ENCODE assay signal across 9 mouse cellular contexts in the genomic region with DNA sequence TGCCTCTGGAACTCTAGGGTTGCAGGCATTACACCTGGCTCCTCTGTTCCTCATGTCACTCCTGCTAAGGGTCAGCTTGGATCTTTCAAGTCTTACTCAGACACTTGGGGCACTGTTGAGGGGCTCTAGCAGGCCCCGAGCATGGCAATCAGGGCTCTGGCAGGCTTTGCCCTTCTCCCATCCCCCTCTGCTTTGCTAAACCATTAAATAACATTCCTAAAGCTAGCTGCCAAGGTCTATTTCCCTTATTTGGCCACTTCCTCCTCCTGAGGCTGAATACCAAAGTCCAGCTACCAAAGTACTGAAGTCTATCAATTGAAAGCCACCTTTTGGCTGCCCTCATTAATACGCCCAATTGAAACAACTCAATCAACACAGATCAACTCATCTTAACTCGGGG. TPM values are rescaled to one million over a fixed set of nuclear protein-coding genes. Genes with fewer than 3 reads are reported as not detected.
DNase-seq lines count a peak whose midpoint lies in the region; ATAC-seq and TF ChIP-seq lines count a peak whose summit lies in the region.
"Had no signal": no experiment of that assay in that cellular context is flagged by ENCODE, and none has a peak within 500 bp of the region (broad histone marks: within the 10 kb centered on the region; RNA-seq: fewer than 3 reads in every experiment).

No protein-coding gene starts in this region.

- 0 out of 2 replicates have a peak, but pooled peaks cover 9% of the 10 kb centered on the region for H3K4me1 ChIP-seq in forebrain, postnatal 0 days (ENCODE audit: insufficient read depth)
- peaks cover 21% of the 10 kb centered on the region for H3K4me1 ChIP-seq in forebrain, embryonic 12.5 days

- H3K9ac ChIP-seq in forebrain, postnatal 0 days = no peak overlapping the region
- no peak overlapping the region for H3K9ac ChIP-seq in forebrain, embryonic 12.5 days
- H3K9ac ChIP-seq: limb, embryonic 15.5 days had no signal

- no peaks in the 10 kb centered on the region for H3K27me3 ChIP-seq in forebrain, postnatal 0 days (ENCODE audit: insufficient read depth, low read length)
- peaks cover 23% of the 10 kb centered on the region for H3K27me3 ChIP-seq in forebrain, embryonic 12.5 days

- peak; percentile 7 for DNase-seq in forebrain, postnatal 0 days
- peak; percentile 28 for DNase-seq in embryo, embryonic 9.5 days (ENCODE audit: extremely low spot score)
- peak; percentile 66 to 82 for DNase-seq in kidney, postnatal 25 days
- DNase-seq in lung, postnatal 36 days = peak; percentile 63
- no peak for DNase-seq in layer of hippocampus, postnatal 14 days (ENCODE audit: low spot score in 2 of 2)
- DNase-seq in left cerebral cortex, postnatal 10 days (ENCODE audit: extremely low spot score in 1 of 2, low spot score in 2 of 2) = no peak
- DNase-seq in spleen, postnatal 14 days (ENCODE audit: low spot score in 2 of 2) = no peak

- no peak overlapping the region for H3K27ac ChIP-seq in forebrain, postnatal 0 days (ENCODE audit: low read depth, low read length)
- H3K27ac ChIP-seq in forebrain, embryonic 12.5 days = no peak overlapping the region
- H3K27ac ChIP-seq: limb, embryonic 15.5 days had no signal

- 18% methylated on average over 3 of the region's 3 CpGs for WGBS in forebrain, postnatal 0 days
- WGBS in forebrain, embryonic 12.5 days = 27% methylated on average over 3 of the region's 3 CpGs

- 0 out of 2 replicates have a peak, but pooled peaks have one; percentile 13 for TF ChIP-seq CTCF in forebrain, postnatal 0 days (IDR thresholded peaks at IDR 0.05; ENCODE audit: low read depth)

- intact Hi-C loops in left cerebral cortex, postnatal 10 days (cut with DNase I) = no loop called here

- H3K36me3 ChIP-seq in forebrain, postnatal 0 days (ENCODE audit: insufficient read depth) = no peaks in the 10 kb centered on the region
- no peaks in the 10 kb centered on the region for H3K36me3 ChIP-seq in forebrain, embryonic 12.5 days (replicated peaks)
- H3K36me3 ChIP-seq: limb, embryonic 15.5 days had no signal

- H3K4me2 ChIP-seq in forebrain, postnatal 0 days (ENCODE audit: low read depth) = no peak overlapping the region
- H3K4me2 ChIP-seq in forebrain, embryonic 12.5 days = no peak overlapping the region
- H3K4me2 ChIP-seq: limb, embryonic 15.5 days had no signal

- H3K9me3 ChIP-seq in forebrain, postnatal 0 days (ENCODE audit: low read length) = no peaks in the 10 kb centered on the region
- H3K9me3 ChIP-seq in forebrain, embryonic 12.5 days = no peaks in the 10 kb centered on the region
- H3K9me3 ChIP-seq: limb, embryonic 15.5 days had no signal

- 0 out of 2 replicates have a peak, but pooled peaks have one; percentile 30 for ATAC-seq in forebrain, postnatal 0 days
- no peak for ATAC-seq in forebrain, embryonic 12.5 days (ENCODE audit: low FRiP score)

- H3K4me3 ChIP-seq in forebrain, postnatal 0 days (ENCODE audit: low read depth, low read length) = no peak overlapping the region
- no peak overlapping the region for H3K4me3 ChIP-seq in forebrain, embryonic 12.5 days (replicated peaks)
- H3K4me3 ChIP-seq: limb, embryonic 15.5 days had no signal

RNA-seq across cellular contexts. Expression of a gene that starts 3.5 kb away (rescaled TPM):
- 19.2 and 22.8 TPM in 2 replicates for total RNA-seq in forebrain, postnatal 0 days (2014; rRNA removed)
- polyA plus RNA-seq in forebrain, postnatal 0 days (2015; fragmentation: Nextera tagmentation; extraction: Ambion mirVana) = 18.6 and 21.3 TPM in 2 replicates
- polyA plus RNA-seq in forebrain, embryonic 12.5 days (2016; fragmentation: Nextera tagmentation; extraction: Ambion mirVana) = 4.9 and 6.3 TPM in 2 replicates
- total RNA-seq in layer of hippocampus, postnatal 14 days (2021) = 1 to 10 TPM; 4.6 to 4.7 TPM
- 1 to 10 TPM; 3.8 TPM for total RNA-seq in left cerebral cortex, postnatal 10 days (2021)

RNA-seq across cellular contexts. Expression of a gene that starts 13.7 kb away (rescaled TPM):
- 1.7 and 2.3 TPM in 2 replicates for total RNA-seq in forebrain, postnatal 0 days (2014; rRNA removed)
- 1.8 and 2.2 TPM in 2 replicates for polyA plus RNA-seq in forebrain, postnatal 0 days (2015; fragmentation: Nextera tagmentation; extraction: Ambion mirVana)
- polyA plus RNA-seq in forebrain, embryonic 12.5 days (2016; fragmentation: Nextera tagmentation; extraction: Ambion mirVana) = 1.5 and 2.1 TPM in 2 replicates
- total RNA-seq in layer of hippocampus, postnatal 14 days (2021) = 1 to 10 TPM; 1.3 to 2.5 TPM
- under 1 TPM; 0.61 to 0.71 TPM for total RNA-seq in left cerebral cortex, postnatal 10 days (2021)

RNA-seq across cellular contexts. Expression of a gene that starts 14.1 kb away (rescaled TPM):
- not detected in 2 replicates for total RNA-seq in forebrain, postnatal 0 days (2014; rRNA removed)
- polyA plus RNA-seq in forebrain, postnatal 0 days (2015; fragmentation: Nextera tagmentation; extraction: Ambion mirVana) = not detected in 2 replicates
- not detected in 2 replicates for polyA plus RNA-seq in forebrain, embryonic 12.5 days (2016; fragmentation: Nextera tagmentation; extraction: Ambion mirVana)
- not detected for total RNA-seq in layer of hippocampus, postnatal 14 days (2021)
- not detected for total RNA-seq in left cerebral cortex, postnatal 10 days (2021)

RNA-seq across cellular contexts. Expression of a gene that starts 21.7 kb away (rescaled TPM):
- 33.3 and 39.7 TPM in 2 replicates for total RNA-seq in forebrain, postnatal 0 days (2014; rRNA removed)
- 78.2 and 79.4 TPM in 2 replicates for polyA plus RNA-seq in forebrain, postnatal 0 days (2015; fragmentation: Nextera tagmentation; extraction: Ambion mirVana)
- polyA plus RNA-seq in forebrain, embryonic 12.5 days (2016; fragmentation: Nextera tagmentation; extraction: Ambion mirVana) = 81.8 TPM in 2 replicates
- total RNA-seq in layer of hippocampus, postnatal 14 days (2021) = 10 to 100 TPM; 37.8 to 42.2 TPM
- 10 to 100 TPM; 34.4 to 39.3 TPM for total RNA-seq in left cerebral cortex, postnatal 10 days (2021)

RNA-seq across cellular contexts. Expression of a gene that starts 27.5 kb away (rescaled TPM):
- not detected in 2 replicates for total RNA-seq in forebrain, postnatal 0 days (2014; rRNA removed)
- not detected in 2 replicates for polyA plus RNA-seq in forebrain, postnatal 0 days (2015; fragmentation: Nextera tagmentation; extraction: Ambion mirVana)
- not detected in 2 replicates for polyA plus RNA-seq in forebrain, embryonic 12.5 days (2016; fragmentation: Nextera tagmentation; extraction: Ambion mirVana)
- not detected for total RNA-seq in layer of hippocampus, postnatal 14 days (2021)
- not detected for total RNA-seq in left cerebral cortex, postnatal 10 days (2021)
- polyA plus RNA-seq: limb, embryonic 15.5 days had no signal

Comparison
In these comparisons a context has a peak if more than half of its experiments do, and no peak if none do; other contexts are left out.
1. DNase-seq: peak in forebrain, postnatal 0 days (single experiment), embryo, embryonic 9.5 days (single experiment), kidney, postnatal 25 days (2 of 2) and lung, postnatal 36 days (single experiment); none in layer of hippocampus, postnatal 14 days (0 of 2), left cerebral cortex, postnatal 10 days (0 of 2) and spleen, postnatal 14 days (0 of 2).